Mouse (Mus musculus) intestine, postnatal 0 days (tissue): ENCODE data around the gene Zfp148. TPM values are rescaled to one million over a fixed set of nuclear protein-coding genes. Genes with fewer than 3 reads are reported as not detected.

ENCODE experiments used
- ATAC-seq: fragments of 200-750 bp; cut with Nextera tagmentation; 2 replicates; pipeline ENCODE4 v1.8.0; 2017; ENCODE audit warnings: mild to moderate bottlenecking, moderate TSS enrichment, moderate library complexity
- H3K27ac ChIP-seq: fragments of 300-500 bp; sonication (generic); 2 replicates; pipeline ENCODE4 v1.5.1; 2014; ENCODE audit warnings: mild to moderate bottlenecking, low read depth, low read length, moderate library complexity
- H3K27me3 ChIP-seq: fragments of 300-500 bp; sonication (generic); replicated peaks from 2 replicates; pipeline ENCODE4 v1.6.1; 2014; ENCODE audit warnings: low read length, mixed read lengths; ENCODE audit not compliant: control insufficient read depth, insufficient read depth
- H3K36me3 ChIP-seq: fragments of 300-500 bp; sonication (generic); 2 replicates; pipeline ENCODE4 v1.6.1; 2014; ENCODE audit warnings: mild to moderate bottlenecking, moderate library complexity; ENCODE audit not compliant: control insufficient read depth, insufficient read depth
- H3K4me1 ChIP-seq: fragments of 300-500 bp; sonication (generic); replicated peaks from 2 replicates; pipeline ENCODE4 v1.6.1; 2014; ENCODE audit warnings: antibody characterized with exemption, low read length, mixed read lengths; ENCODE audit not compliant: control insufficient read depth, insufficient read depth
- H3K4me2 ChIP-seq: fragments of 300-500 bp; sonication (generic); replicated peaks from 2 replicates; pipeline ENCODE4 v1.6.1; 2014; ENCODE audit warnings: low read depth, mild to moderate bottlenecking, moderate library complexity
- H3K4me3 ChIP-seq: fragments of 300-500 bp; sonication (generic); 2 replicates; pipeline ENCODE4 v1.5.1; 2014; ENCODE audit warnings: low read depth, low read length
- H3K9ac ChIP-seq: fragments of 300-500 bp; sonication (generic); 2 replicates; pipeline ENCODE4 v1.6.1; 2014; ENCODE audit warnings: mild to moderate bottlenecking, low read depth, low read length
- H3K9me3 ChIP-seq: fragments of 300-500 bp; sonication (generic); 2 replicates; pipeline ENCODE4 v1.6.1; 2016; ENCODE audit warnings: mixed run types; ENCODE audit not compliant: control insufficient read depth
- CTCF ChIP-seq: sonication (generic); IDR thresholded peaks from 2 replicates; pipeline ENCODE4 v1.5.1; 2016; ENCODE audit warnings: low read depth, mild to moderate bottlenecking, control low read depth, antibody characterized with exemption, moderate library complexity
- WGBS: fragments of 180-500 bp; shearing (Covaris S2); extraction: QIAGEN DNeasy Blood & Tissue Kit; methylation state at CpG from one replicate; pipeline ENCODE4 v1.1.7; 2014; 5-methylcytosine and 5-hydroxymethylcytosine counted together
- polyA plus RNA-seq: library from polyadenylated mRNA; unstranded; fragments of >200 nt; fragmentation: Nextera tagmentation; extraction: Ambion mirVana; gene quantifications from 2 replicates; pipeline ENCODE4 v1.2.1, GENCODE M21; 2015

The Zfp148 gene
- polyA plus RNA-seq, 1 experiment from 2014 or later: 20.5 TPM

DNA sequence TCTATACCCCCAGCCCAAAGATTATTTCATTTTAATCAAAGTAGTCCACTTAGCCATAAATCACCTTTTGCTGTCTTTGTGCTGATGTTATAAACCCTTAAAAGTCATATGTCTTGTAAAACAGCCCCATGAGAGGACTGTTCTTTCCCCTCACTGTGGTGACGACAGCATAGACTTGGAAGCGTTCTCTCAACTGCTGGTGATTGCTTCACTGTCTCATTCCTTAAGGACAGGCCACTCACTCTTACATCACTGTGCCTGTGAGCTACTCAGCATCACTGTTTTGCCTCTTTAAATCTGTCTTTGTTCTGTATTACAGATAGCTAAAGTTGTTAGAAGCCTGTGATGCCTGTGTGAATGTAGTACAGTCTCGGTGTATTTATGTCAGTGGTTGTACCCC lies 80.8 kb downstream of the Zfp148 start:
- Histone ChIP-seq H3K27me3 (no peaks in the 10 kb centered on the region), H3K27ac (no peak overlapping the region), H3K36me3 (peaks cover 15% of the 10 kb centered on the region), H3K4me3 (no peak overlapping the region), H3K4me2 (no peak overlapping the region), H3K9ac (no peak overlapping the region), H3K4me1 (no peaks in the 10 kb centered on the region), H3K9me3 (no peaks in the 10 kb centered on the region)
- TF ChIP-seq CTCF: no peak
- WGBS: 77% methylated on average over 3 of the region's 3 CpGs
- ATAC-seq: no peak

DNA sequence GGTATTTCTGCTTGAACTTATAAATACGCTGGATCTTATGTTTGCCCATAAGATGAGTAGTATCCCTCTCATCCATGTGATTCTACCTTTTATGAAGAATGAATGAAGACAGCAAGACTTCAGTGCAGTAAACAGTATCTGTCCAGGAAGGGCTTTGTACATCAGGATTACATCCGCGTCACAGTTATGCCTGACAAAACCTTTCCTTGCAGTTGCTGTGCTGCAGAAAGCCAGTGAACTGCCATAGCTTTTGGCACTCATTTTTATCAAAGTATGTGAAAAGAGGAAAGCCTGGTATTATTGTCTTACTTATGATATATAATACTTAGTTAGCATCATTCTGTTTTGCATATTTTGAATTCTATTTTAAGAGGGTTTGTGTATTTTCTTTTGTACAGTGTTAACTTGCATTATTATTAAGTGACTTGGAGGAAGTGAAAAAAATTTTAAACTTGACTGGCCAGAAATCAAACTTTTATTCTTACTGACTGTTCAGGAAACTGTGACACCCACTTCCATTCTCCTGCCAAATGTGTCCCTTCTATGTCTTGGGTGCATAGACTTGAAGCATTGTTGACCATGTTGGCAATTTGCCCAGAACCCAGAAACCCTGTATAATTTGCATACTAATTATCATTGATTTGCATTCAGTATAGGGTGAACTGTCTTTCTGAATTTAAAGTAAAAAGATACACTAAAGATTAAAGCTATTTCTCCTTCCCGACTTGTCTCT lies 84.0 kb downstream of the Zfp148 start:
- TF ChIP-seq CTCF: no peak
- Histone ChIP-seq H3K27ac (no peak overlapping the region), H3K4me2 (no peak overlapping the region), H3K4me3 (no peak overlapping the region), H3K9me3 (no peaks in the 10 kb centered on the region), H3K27me3 (no peaks in the 10 kb centered on the region), H3K36me3 (peaks cover 10% of the 10 kb centered on the region; the same call in 1 of the 2 replicates), H3K4me1 (no peaks in the 10 kb centered on the region), H3K9ac (no peak overlapping the region)
- WGBS: 89% methylated on average over 4 of the region's 4 CpGs
- ATAC-seq: no peak

DNA sequence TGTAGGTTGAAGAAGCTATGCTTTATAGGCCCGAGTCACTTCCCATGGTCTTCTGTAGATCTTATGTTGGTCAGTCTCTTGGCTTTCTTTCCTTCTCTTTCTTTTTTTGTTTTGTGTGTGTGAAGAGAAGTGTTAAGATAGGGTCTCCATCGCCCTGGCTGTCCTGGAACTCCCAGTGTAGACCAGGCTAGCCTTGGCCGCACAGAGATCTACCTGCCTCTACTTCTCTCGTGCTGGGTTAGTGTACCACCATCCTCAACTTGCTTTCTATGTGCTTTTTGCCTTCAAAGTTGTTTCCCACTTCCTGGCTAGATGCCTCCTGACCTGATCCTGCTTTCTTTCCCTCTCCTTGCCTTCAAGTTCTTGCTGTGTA lies 84.6 kb downstream of the Zfp148 start:
- no peak overlapping the region for H3K9ac ChIP-seq
- H3K27ac ChIP-seq: no peak overlapping the region
- no peaks in the 10 kb centered on the region for H3K9me3 ChIP-seq
- no peak for ATAC-seq
- H3K27me3 ChIP-seq: no peaks in the 10 kb centered on the region
- H3K36me3 ChIP-seq: peaks cover 10% of the 10 kb centered on the region; the same call in 1 of the 2 replicates
- H3K4me1 ChIP-seq: no peaks in the 10 kb centered on the region
- 92% methylated on average over 4 of the region's 4 CpGs for WGBS
- H3K4me3 ChIP-seq: no peak overlapping the region
- no peak overlapping the region for H3K4me2 ChIP-seq
- TF ChIP-seq CTCF: no peak

DNA sequence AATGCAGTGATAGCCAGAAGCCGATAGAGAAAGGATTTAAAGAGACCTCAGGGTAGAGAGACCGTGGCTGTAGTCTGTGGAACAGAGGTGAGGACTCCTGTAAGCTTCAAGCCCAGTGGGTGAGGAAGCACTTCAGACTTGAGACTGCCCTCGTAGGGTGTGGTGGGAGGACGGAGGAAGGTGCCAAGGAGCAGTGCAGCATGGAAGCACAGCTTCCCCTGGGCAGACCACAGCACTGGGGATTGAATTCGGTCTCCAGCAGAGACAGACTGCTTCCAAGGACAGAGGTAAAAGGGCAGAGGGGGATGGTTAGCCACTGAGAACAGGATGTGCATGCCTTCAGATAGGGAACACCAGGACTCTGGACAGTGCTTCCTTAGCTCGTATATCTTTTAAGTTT lies 86.8 kb downstream of the Zfp148 start:
- no peak overlapping the region for H3K4me3 ChIP-seq
- no peaks in the 10 kb centered on the region for H3K9me3 ChIP-seq
- no peaks in the 10 kb centered on the region for H3K4me1 ChIP-seq
- H3K27ac ChIP-seq: no peak overlapping the region
- no peak overlapping the region for H3K4me2 ChIP-seq
- no peaks in the 10 kb centered on the region for H3K27me3 ChIP-seq
- H3K9ac ChIP-seq: no peak overlapping the region
- peaks cover 17% of the 10 kb centered on the region; the same call in 1 of the 2 replicates for H3K36me3 ChIP-seq
- TF ChIP-seq CTCF: no peak
- no peak for ATAC-seq
- WGBS: 79% methylated on average over 6 of the region's 6 CpGs

DNA sequence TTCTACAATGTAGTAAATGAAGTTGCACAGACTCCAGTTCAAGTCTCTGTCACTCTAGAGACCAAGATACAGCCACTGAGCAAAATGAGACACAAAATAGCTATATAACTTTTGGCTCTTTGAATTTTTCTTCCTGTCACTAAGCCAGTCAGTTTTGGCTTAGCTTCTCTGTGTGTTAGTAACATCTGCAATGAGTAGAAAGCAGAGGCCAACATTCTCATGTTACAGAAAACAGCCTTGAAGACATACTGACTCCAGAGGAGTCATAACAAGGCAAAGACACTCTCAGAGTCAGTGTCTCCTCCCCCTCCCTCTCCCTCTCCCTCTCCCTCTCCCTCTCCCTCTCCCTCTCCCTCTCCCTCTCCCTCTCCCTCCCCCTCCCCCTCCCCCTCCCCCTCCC lies 89.3 kb downstream of the Zfp148 start:
- Histone ChIP-seq H3K4me1 (no peaks in the 10 kb centered on the region), H3K4me2 (no peak overlapping the region), H3K9me3 (no peaks in the 10 kb centered on the region), H3K27ac (no peak overlapping the region), H3K36me3 (peaks cover 21% of the 10 kb centered on the region), H3K27me3 (no peaks in the 10 kb centered on the region), H3K9ac (no peak overlapping the region), H3K4me3 (no peak overlapping the region)
- TF ChIP-seq CTCF: no peak
- ATAC-seq: no peak

DNA sequence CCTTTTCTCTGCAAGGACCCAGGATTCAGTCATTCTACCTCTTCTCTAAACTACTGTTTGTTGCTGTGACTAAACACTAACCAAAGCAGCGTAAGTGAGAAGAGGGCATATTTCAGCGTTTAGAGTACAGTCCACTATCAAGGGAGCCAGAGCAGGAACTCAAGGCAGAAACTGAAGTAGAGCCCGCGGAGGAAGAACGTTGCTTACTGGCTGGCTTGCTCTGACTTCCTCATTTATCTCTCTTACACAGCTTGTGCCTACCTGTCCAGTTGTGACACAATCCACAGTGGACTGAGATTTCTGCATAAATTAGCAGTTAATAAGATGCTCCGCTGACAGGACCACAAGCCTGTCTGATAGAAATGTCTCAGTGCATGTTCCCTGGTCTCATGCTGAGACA lies 93.7 kb downstream of the Zfp148 start:
- peaks cover 33% of the 10 kb centered on the region for H3K36me3 ChIP-seq
- no peaks in the 10 kb centered on the region for H3K4me1 ChIP-seq
- H3K4me3 ChIP-seq: no peak overlapping the region
- H3K9ac ChIP-seq: no peak overlapping the region
- no peak overlapping the region for H3K4me2 ChIP-seq
- TF ChIP-seq CTCF: no peak
- ATAC-seq: no peak
- 97% methylated on average over 6 of the region's 6 CpGs for WGBS
- no peaks in the 10 kb centered on the region for H3K9me3 ChIP-seq
- H3K27ac ChIP-seq: no peak overlapping the region
- no peaks in the 10 kb centered on the region for H3K27me3 ChIP-seq

DNA sequence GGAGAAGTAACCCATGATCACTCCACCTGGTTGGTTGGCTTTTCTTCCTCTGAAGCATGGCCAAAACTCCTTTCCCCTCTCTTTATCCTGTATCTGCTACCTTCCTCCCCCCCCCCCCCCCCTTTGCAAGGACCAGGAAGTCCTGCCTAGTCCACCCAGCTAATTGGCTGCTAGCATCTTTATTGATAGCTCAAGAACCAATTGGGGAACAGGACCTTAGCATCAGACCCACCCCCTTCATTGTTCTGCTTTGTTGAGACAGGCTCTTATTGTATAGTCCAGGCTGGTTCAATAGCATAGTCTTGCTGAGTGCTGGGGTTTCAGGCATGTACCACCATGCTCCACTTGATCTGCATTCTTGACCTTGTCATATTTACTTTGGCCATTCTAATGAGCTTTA lies 99.3 kb downstream of the Zfp148 start:
- no peaks in the 10 kb centered on the region for H3K9me3 ChIP-seq
- no peak overlapping the region for H3K4me3 ChIP-seq
- H3K36me3 ChIP-seq: peaks cover 29% of the 10 kb centered on the region
- H3K9ac ChIP-seq: no peak overlapping the region
- TF ChIP-seq CTCF: no peak
- ATAC-seq: no peak
- no peaks in the 10 kb centered on the region for H3K27me3 ChIP-seq
- no peaks in the 10 kb centered on the region for H3K4me1 ChIP-seq
- no peak overlapping the region for H3K4me2 ChIP-seq
- H3K27ac ChIP-seq: no peak overlapping the region
